Mouse (Mus musculus): ENCODE results near the gene Pxylp1. TPM values are rescaled to one million over a fixed set of nuclear protein-coding genes. Genes with fewer than 3 reads are reported as not detected.

Pxylp1 gene
- polyA plus RNA-seq, 3 experiments from 2014 or later, result 7.9 to 15.6 (median 15.2) TPM

GRCm38 (mm10) chr9:96859027-96859426 lies 33.4 kb downstream of the Pxylp1 start:
- ATAC-seq, result no peak

- ATAC-seq, result peak; percentile 58
These were observed 34.6 kb downstream of the Pxylp1 start for GRCm38 (mm10) chr9:96857838-96858237.

DNA sequence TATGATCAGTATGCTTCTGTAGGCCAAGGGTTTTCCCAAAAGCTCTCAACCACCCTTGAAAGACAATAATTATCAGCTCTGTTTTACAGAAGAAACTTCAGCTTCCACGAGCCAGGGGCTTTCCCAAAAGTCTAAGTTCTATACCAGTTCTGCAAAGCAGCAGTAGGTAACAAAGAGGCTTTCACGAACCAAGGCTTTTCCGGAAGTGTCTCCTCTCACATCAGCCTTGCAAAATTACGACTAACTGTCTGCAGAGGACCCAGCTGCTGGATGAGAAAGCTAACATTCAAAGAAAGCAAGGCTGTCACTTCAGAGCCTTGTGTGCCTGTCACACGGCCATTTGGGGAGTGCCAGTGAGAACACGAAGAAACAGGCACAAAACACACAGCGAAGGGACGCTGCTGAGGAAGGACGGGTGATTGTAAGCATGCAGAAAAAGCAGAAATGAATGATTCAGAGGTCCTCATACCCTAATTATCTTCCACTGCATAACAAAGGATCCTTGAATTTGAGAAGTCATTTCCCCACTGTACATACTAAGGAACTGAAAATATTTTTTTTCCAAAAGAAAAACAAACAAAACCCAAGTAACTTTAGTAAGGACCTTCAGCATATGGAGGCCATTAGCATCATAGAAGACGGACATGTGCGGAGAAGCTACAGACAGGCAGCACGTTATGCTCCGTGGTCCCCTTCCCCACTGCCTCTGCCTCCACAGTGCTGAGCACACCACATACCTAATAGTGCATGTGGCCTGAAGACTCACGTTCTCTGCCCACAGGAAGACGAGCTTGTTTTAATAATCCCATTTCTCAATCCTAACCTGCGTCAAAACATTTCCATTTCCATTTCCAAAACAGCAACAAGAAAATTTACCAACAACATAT lies 38.9 kb downstream of the Pxylp1 start:
- ATAC-seq, result no peak

DNA sequence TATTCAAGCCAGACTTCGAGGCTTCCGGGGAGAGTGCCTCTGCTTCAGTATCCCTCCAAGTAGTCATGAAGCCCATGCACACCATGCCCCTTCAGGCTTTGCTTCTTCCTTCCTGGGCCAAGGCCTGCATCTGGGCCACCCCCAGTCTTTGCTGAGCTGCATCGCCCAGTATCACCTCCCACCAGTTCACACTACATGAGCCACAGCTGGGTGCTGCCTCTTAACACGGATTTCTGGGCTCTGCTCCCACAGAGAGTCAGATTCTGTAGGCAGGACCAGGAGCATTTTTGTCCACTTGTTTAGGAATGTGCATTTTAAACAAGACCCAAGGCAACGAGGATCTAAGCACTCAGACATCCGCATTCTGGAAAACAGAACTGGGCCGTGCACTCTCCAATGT lies 40.8 kb downstream of the Pxylp1 start:
- no peak for ATAC-seq

- no peak for ATAC-seq
These were observed 41.4 kb downstream of the Pxylp1 start for GRCm38 (mm10) chr9:96851036-96851435.

GRCm38 (mm10) chr9:96849012-96849411 lies 43.5 kb downstream of the Pxylp1 start:
- ATAC-seq, result no peak

GRCm38 (mm10) chr9:96846361-96846760 lies 46.1 kb downstream of the Pxylp1 start:
- no peak for ATAC-seq

GRCm38 (mm10) chr9:96844798-96845209 lies 47.7 kb downstream of the Pxylp1 start:
- ATAC-seq, result no peak

DNA sequence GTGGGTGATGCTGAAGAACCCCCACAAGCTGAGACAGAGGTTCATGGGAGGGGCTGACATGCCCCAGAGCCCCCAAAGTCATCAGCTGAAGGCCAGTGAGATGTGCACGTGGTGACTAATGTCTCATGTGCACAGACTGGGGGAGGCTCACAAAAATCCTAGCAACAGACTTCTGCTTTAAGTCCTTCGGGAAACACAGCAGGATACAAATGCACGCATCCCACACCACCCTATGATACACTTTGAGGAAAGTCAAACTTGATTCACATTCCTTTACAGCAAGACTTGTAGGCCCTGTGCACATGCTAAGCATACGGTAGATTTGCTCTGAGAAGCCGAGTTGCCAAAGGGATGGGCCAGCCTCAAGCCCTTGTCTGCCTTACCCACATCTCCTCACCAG lies 53.1 kb downstream of the Pxylp1 start:
- no peak for ATAC-seq

DNA sequence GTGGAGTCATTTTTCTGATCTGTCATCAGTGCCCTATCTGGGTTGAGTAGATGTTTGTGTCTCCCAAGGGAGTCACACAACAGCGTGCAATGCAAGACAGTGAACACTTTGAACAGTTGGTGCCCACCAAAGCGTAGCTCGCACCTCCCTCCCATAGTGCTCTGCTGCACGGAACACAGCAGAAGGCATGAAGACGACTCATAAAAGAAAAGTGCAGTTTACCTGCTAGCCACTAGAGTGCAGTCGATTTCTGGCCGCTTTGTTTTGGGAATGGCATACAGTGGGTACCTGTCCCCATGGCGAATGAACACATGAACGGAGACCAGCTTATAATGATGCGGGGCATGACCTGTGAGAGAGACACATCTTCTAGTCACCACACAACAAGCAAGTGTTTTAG lies 53.6 kb downstream of the Pxylp1 start:
- no peak for ATAC-seq

DNA sequence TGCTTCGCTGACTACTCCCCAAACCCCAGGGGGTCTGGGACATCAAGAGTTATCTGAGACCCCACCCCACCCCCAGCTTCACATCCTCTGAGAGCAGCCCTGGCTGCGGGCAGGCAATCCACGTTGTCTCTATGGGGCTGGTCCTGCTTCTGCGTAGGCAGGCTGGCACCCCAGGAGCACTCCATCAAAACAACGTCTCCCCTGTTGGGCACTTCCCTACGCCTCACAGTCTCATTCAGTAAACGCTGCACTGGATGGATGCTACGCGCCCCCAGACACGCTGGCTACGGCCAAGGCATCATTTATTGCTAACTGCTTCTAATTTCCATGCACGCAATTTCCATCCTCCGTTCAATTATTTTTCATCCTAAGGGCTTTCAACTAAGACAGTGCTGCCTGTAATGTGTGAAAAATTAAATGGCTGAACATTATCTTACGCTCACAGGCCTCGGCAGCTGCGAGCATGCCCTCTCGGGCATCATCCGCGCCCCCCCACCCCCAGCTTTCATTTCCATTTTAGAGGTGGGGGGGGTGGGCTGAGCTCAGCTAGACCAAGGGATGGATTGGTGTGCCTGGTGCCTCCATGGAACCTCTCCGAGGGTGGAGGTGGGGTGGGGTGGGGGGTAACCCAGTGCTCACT lies 54.6 kb downstream of the Pxylp1 start:
- ATAC-seq, result no peak

GRCm38 (mm10) chr9:96836984-96837383 lies 55.5 kb downstream of the Pxylp1 start:
- ATAC-seq, result no peak

- no peak for ATAC-seq
These were observed 57.0 kb downstream of the Pxylp1 start for GRCm38 (mm10) chr9:96835374-96835921.

DNA sequence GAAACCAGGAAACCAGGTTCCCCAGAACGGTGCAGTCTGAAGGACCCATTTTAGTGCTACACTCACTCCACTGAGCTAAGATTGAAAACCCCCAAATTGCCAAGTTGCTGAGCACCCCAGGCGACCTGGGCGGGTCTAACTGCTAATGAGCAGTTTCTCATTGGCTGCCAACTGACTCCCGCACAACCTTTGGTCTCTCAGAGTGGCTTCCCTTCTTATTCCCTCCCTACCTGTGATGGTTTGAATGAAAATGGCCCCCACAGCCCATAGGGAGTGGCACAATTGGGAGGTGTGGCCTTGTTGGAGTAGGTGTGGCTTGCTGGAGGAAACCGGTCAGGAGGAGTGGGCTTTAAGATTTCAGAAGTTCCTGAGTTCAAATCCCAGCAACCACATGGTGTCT lies 58.9 kb downstream of the Pxylp1 start:
- ATAC-seq, result no peak

DNA sequence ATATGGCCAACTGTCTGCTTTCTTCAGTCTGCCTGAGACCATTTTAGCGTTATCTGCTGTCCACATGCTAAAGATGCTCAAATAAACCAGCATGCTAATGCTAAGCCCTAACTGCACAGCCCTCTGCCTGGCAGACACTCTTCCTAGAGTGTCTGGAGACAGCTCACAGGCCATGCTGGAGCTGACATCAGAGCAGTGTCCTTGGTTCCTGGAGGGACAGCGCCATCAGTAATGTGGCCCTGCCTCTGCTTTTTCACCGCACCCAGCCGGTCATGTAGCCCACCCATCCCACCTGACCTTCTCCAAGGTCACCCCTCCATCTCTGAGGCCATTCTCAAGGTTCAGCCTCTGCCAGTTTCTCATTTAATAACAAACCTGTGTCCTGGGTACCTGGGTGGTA lies 60.0 kb downstream of the Pxylp1 start:
- no peak for ATAC-seq

DNA sequence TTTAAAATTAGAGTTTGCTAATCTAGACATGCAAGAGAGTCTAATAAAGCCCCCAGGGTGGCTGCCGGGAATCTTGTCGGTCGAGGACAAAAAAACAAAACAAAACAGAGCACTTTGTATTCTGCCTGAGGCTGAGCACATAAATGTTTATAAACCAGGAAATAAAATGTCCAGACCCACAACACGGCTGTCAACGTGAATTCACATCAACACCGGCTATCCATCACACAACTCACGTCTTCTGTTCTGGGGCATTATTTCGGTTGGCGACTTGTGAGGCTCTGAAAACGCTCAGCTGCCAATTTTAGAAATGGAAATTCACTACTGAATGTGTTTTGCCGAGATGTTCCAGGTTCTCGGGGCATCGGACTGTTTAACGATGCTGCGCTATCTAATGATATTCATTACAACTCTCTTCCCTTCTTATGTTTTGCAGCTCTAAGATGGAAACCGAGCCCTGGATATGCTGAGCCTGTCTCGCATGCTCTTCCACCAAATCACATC lies 61.6 kb downstream of the Pxylp1 start:
- ATAC-seq, result no peak

DNA sequence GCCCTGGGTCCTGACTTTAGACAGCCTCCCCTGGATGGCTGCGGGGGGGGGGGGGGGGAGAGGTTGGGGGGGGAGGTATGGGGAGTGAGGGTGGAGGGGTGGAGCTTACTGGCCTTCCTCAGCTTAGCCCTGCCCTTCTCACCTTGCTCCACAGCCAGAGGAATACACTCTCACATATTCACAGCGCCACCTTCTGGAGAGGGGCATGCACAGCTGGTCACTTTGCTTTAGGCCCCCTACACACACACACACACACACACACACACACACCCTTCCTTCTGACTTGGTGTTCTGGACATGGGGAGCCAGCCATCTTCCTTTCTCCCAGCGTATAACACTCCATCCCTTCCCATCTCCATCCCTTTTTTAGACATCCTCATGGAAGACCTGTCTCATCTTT lies 62.8 kb downstream of the Pxylp1 start:
- no peak for ATAC-seq

DNA sequence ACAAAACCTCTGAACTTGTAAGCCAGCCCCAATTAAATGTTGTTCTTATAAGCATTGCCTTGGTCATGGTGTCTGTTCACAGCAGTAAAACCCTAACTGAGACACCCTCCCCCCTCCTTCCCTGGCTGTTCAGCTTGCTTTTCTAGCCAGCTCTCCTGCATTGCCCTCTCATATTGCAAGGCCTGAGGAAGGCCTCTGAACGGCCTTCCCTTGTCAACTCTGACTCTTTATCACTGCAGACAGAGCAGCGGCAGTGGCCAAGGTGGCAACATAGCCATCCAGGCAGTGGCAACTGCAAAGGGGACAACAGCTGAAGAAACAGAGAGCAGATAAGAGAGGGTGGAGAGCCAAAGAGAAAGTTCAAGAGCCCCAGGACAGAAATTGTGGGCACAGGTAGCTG lies 64.4 kb downstream of the Pxylp1 start:
- no peak for ATAC-seq

- no peak for ATAC-seq
These were observed 65.3 kb downstream of the Pxylp1 start for GRCm38 (mm10) chr9:96827002-96827785.

DNA sequence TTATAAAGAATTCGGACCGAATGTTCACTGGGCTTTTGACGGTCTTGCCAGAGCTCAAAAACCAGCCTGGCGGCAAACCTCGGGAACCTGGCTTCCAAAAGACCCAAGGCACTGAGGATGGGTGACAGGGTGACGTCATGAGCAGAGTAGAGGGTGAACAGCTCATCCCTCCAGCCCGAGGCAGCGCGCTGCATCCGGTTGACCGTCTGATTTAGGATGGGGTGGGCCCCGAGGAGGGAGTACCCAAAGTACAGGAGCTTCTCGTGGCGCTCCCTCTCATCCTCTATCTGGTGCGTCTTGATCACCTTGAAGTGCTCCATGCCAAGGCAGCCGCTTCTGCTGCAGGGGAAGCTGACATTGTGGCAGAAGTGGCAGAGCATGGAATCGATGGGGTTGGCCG lies 67.6 kb downstream of the Pxylp1 start:
- no peak for ATAC-seq

DNA sequence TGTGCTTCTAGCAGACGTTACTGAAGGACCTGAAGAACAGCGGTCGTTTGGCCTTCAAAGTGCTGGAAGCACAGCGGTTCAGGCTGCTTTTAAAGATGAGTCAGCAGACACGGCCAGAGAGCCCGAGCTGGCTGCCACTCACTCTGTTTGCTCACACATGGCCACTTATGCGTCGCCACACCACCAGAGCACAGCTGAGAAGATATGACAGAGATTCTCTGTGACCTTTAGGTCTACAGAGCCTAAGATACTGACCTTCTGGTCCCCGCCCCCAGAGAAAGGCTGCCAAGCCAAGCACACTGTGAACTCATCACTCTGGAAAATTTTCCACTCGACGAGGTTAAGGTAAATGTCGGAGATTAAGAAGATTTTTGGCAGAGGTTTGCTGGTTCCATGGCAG lies 68.4 kb downstream of the Pxylp1 start:
- no peak for ATAC-seq

DNA sequence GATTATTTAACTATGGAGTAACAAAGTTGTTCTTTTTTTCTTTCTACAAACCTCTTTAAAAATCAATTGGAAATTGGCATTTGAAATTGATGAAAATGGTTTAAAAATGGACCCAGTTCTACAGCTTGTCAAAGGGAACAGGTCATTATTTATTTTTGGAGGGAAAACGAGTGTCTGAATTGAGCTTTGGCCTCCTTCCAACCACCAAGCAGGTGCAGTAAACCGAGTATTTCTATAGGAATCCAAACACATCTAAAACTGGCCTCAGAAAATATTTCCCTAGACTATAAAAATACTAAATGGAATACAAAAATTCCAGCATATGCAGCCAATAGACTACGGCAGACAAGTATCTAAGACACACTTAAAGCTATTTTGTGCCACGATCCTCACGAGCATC lies 68.9 kb downstream of the Pxylp1 start:
- no peak for ATAC-seq

- no peak for ATAC-seq
These were observed 69.5 kb downstream of the Pxylp1 start for GRCm38 (mm10) chr9:96823005-96823404.

Measured in inflammation-experienced regulatory T-cells, adult 6 months (primary cell).